Mouse (Mus musculus) forebrain, embryonic 11.5 days (tissue): Measurements from ENCODE around the gene Bfar. TPM values are rescaled to one million over a fixed set of nuclear protein-coding genes. Genes with fewer than 3 reads are reported as not detected.
"Not testable (repeated sequence)": the region's sequence is repeated elsewhere in the genome, so short reads cannot be mapped to it uniquely, and the experiment has no call there.

Experiments
- ATAC-seq: fragments of 200-750 bp; cut with Nextera tagmentation; replicated peaks from 2 replicates; pipeline ENCODE4 v1.8.0; 2017; ENCODE audit warnings: moderate TSS enrichment; ENCODE audit not compliant: low FRiP score
- DNase-seq: peaks from one replicate; pipeline ENCODE4 v3.0.0-alpha.2; 2017; ENCODE audit warnings: low spot score
- H3K27ac ChIP-seq: fragments of 300-500 bp; sonication (generic); 2 replicates; pipeline ENCODE4 v1.5.1; 2014; ENCODE audit warnings: low read depth, low read length
- H3K27me3 ChIP-seq: fragments of 300-500 bp; sonication (generic); 2 replicates; pipeline ENCODE4 v1.6.1; 2014; ENCODE audit warnings: mild to moderate bottlenecking, low read length, mixed read lengths; ENCODE audit not compliant: control insufficient read depth, insufficient read depth
- H3K36me3 ChIP-seq: fragments of 300-500 bp; sonication (generic); 2 replicates; pipeline ENCODE4 v1.6.1; 2014; ENCODE audit warnings: mild to moderate bottlenecking, low read length, moderate library complexity, mixed read lengths; ENCODE audit not compliant: control insufficient read depth, insufficient read depth
- H3K4me1 ChIP-seq: fragments of 300-500 bp; sonication (generic); replicated peaks from 2 replicates; pipeline ENCODE4 v1.6.1; 2014; ENCODE audit warnings: low read length, mixed read lengths; ENCODE audit not compliant: control insufficient read depth, insufficient read depth
- H3K4me2 ChIP-seq: fragments of 300-500 bp; sonication (generic); 2 replicates; pipeline ENCODE4 v1.6.1; 2014; ENCODE audit warnings: low read depth, mild to moderate bottlenecking, low read length, moderate library complexity, mixed read lengths; ENCODE audit not compliant: severe bottlenecking
- H3K4me3 ChIP-seq: fragments of 300-500 bp; sonication (generic); 2 replicates; pipeline ENCODE4 v1.5.1; 2014; ENCODE audit warnings: low read depth, low read length
- H3K9ac ChIP-seq: fragments of 300-500 bp; sonication (generic); 2 replicates; pipeline ENCODE4 v1.6.1; 2014; ENCODE audit warnings: low read length
- H3K9me3 ChIP-seq: fragments of 300-500 bp; sonication (generic); 2 replicates; pipeline ENCODE4 v1.6.1; 2016; ENCODE audit warnings: low read length, mixed read lengths; ENCODE audit not compliant: control insufficient read depth
- WGBS: fragments of 180-500 bp; shearing (Covaris S2); extraction: QIAGEN DNeasy Blood & Tissue Kit; methylation state at CpG from one replicate; pipeline ENCODE4 v1.1.7; 2014; 5-methylcytosine and 5-hydroxymethylcytosine counted together
- polyA plus RNA-seq: library from polyadenylated mRNA; unstranded; fragments of >200 nt; fragmentation: Nextera tagmentation; extraction: Ambion mirVana; gene quantifications from 2 replicates; pipeline ENCODE4 v1.2.1, GENCODE M21; 2014

Gene Bfar
- polyA plus RNA-seq, 1 experiment from 2014 or later: 41.2 TPM

- Histone ChIP-seq H3K4me2 (peak within 1 kb of the TSS; percentile 64), H3K36me3 (no peaks in the 10 kb centered on the region), H3K4me3 (peak within 1 kb of the TSS; percentile 54), H3K9me3 (no peaks in the 10 kb centered on the region), H3K27ac (no peak within 1 kb of the TSS), H3K9ac (peak within 1 kb of the TSS; percentile 74), H3K27me3 (no peaks in the 10 kb centered on the region), H3K4me1 (peaks cover 5% of the 10 kb centered on the region; the same call in 1 of the 2 replicates)
- ATAC-seq: peak; percentile 87
- DNase-seq: peak; percentile 93
- WGBS: 0% methylated on average over 35 of the region's 35 CpGs
Observed at GRCm38 (mm10) chr16:13667878-13668343, 3.7 kb upstream of the Bfar start, which contains the start of gene Parn. Gene Parn (minus strand): TSS chr16:13668170.

- WGBS: 78% methylated on average over 10 of the region's 10 CpGs
- H3K36me3 ChIP-seq: no peaks in the 10 kb centered on the region
- H3K9ac ChIP-seq: peak overlapping the region; percentile 74
- H3K27ac ChIP-seq: no peak overlapping the region
- H3K9me3 ChIP-seq: no peaks in the 10 kb centered on the region
- H3K4me1 ChIP-seq: peaks cover 7% of the 10 kb centered on the region; the same call in 1 of the 2 replicates
- peak; percentile 54 for DNase-seq
- H3K27me3 ChIP-seq: no peaks in the 10 kb centered on the region
- peak overlapping the region; percentile 54 for H3K4me3 ChIP-seq
- peak; percentile 0; the same call in 1 of the 2 replicates for ATAC-seq
- H3K4me2 ChIP-seq: peak overlapping the region; percentile 8; the same call in 1 of the 2 replicates
Observed at GRCm38 (mm10) chr16:13668402-13669108, 3.1 kb upstream of the Bfar start.

GRCm38 (mm10) chr16:13669282-13669681 lies 2.4 kb upstream of the Bfar start:
- ATAC-seq (no peak), DNase-seq (no peak)
- Histone ChIP-seq H3K36me3 (no peaks in the 10 kb centered on the region), H3K9me3 (no peaks in the 10 kb centered on the region), H3K27me3 (no peaks in the 10 kb centered on the region), H3K4me1 (peaks cover 7% of the 10 kb centered on the region; the same call in 1 of the 2 replicates), H3K27ac (no peak overlapping the region), H3K4me3 (no peak overlapping the region), H3K4me2 (no peak overlapping the region), H3K9ac (no peak overlapping the region)
- WGBS: 83% methylated on average over 1 of the region's 1 CpGs

GRCm38 (mm10) chr16:13670896-13671295 lies 762 bp upstream of the Bfar start:
- not testable (repeated sequence) for H3K4me2 ChIP-seq, DNase-seq, H3K27me3 ChIP-seq, H3K4me3 ChIP-seq, H3K36me3 ChIP-seq, H3K4me1 ChIP-seq, H3K9ac ChIP-seq, H3K9me3 ChIP-seq, H3K27ac ChIP-seq, ATAC-seq
- WGBS: 74% methylated on average over 5 of the region's 5 CpGs

GRCm38 (mm10) chr16:13672386-13672898 lies 784 bp downstream of the Bfar start:
- no peaks in the 10 kb centered on the region; the same call in 1 of the 2 replicates for H3K36me3 ChIP-seq
- peak; percentile 68 for DNase-seq
- no peaks in the 10 kb centered on the region for H3K9me3 ChIP-seq
- peaks cover 7% of the 10 kb centered on the region; the same call in 1 of the 2 replicates for H3K4me1 ChIP-seq
- 2% methylated on average over 20 of the region's 20 CpGs for WGBS
- H3K27me3 ChIP-seq: no peaks in the 10 kb centered on the region
- peak overlapping the region; percentile 85 for H3K4me2 ChIP-seq
- H3K4me3 ChIP-seq: peak overlapping the region; percentile 88
- peak; percentile 33 for ATAC-seq
- H3K27ac ChIP-seq: no peak overlapping the region
- peak overlapping the region; percentile 85 for H3K9ac ChIP-seq

GRCm38 (mm10) chr16:13673114-13673513 lies 1.5 kb downstream of the Bfar start:
- Histone ChIP-seq H3K9me3 (no peaks in the 10 kb centered on the region), H3K27ac (no peak overlapping the region), H3K4me3 (no peak overlapping the region), H3K4me1 (peaks cover 7% of the 10 kb centered on the region; the same call in 1 of the 2 replicates), H3K9ac (no peak overlapping the region; the same call in 1 of the 2 replicates), H3K27me3 (no peaks in the 10 kb centered on the region), H3K4me2 (peak overlapping the region; percentile 85; the same call in 1 of the 2 replicates), H3K36me3 (no peaks in the 10 kb centered on the region; the same call in 1 of the 2 replicates)
- ATAC-seq (no peak), DNase-seq (no peak)
- 74% methylated on average over 5 of the region's 5 CpGs for WGBS

- DNase-seq (no peak), ATAC-seq (no peak)
- 96% methylated on average over 3 of the region's 3 CpGs for WGBS
Observed at GRCm38 (mm10) chr16:13674511-13674910, 2.9 kb downstream of the Bfar start.

GRCm38 (mm10) chr16:13678601-13679319 lies 7.1 kb downstream of the Bfar start:
- DNase-seq (no peak), ATAC-seq (no peak)
- no peak overlapping the region for H3K4me3 ChIP-seq
- H3K4me2 ChIP-seq: no peak overlapping the region
- no peak overlapping the region for H3K27ac ChIP-seq
- 91% methylated on average over 3 of the region's 3 CpGs for WGBS
- no peak overlapping the region for H3K9ac ChIP-seq
- no peaks in the 10 kb centered on the region; the same call in 1 of the 2 replicates for H3K36me3 ChIP-seq
- no peaks in the 10 kb centered on the region for H3K27me3 ChIP-seq
- no peaks in the 10 kb centered on the region for H3K9me3 ChIP-seq
- no peaks in the 10 kb centered on the region for H3K4me1 ChIP-seq

More at GRCm38 (mm10) chr16:13674511-13674910, 2.9 kb downstream of the Bfar start:
- no peak overlapping the region for H3K27ac ChIP-seq
- H3K9me3 ChIP-seq: no peaks in the 10 kb centered on the region
- no peak overlapping the region for H3K4me3 ChIP-seq
- peaks cover 7% of the 10 kb centered on the region; the same call in 1 of the 2 replicates for H3K4me1 ChIP-seq
- H3K27me3 ChIP-seq: no peaks in the 10 kb centered on the region
- no peaks in the 10 kb centered on the region; the same call in 1 of the 2 replicates for H3K36me3 ChIP-seq
- no peak overlapping the region for H3K9ac ChIP-seq
- H3K4me2 ChIP-seq: no peak overlapping the region
